Mouse (Mus musculus) CH12.LX (cell line): ENCODE data around the gene Med24. TPM values are rescaled to one million over a fixed set of nuclear protein-coding genes. Genes with fewer than 3 reads are reported as not detected.

Experiments used
- DNase-seq: peaks from one replicate; pipeline ENCODE4 v3.0.0-alpha.2; 2013; ENCODE audit errors: extremely low read depth
- H3K27ac ChIP-seq: 2 replicates; pipeline ENCODE4 v1.5.1; 2012; ENCODE audit warnings: low read depth, mild to moderate bottlenecking, control low read depth, moderate library complexity; ENCODE audit not compliant: insufficient read depth
- H3K27me3 ChIP-seq: replicated peaks from 2 replicates; pipeline ENCODE3; 2012; ENCODE audit warnings: inconsistent platforms
- H3K36me3 ChIP-seq, 2 experiments: replicated peaks in 1 of 2; 2 replicates each; pipeline versions ENCODE3 to v1.6.1; 2012; ENCODE audit warnings: inconsistent platforms in 1 of 2, low read length in 1 of 2, mild to moderate bottlenecking in 1 of 2, mixed read lengths in 1 of 2, moderate library complexity in 1 of 2; ENCODE audit not compliant: control insufficient read depth in 1 of 2, insufficient read depth in 1 of 2
- H3K4me1 ChIP-seq, 2 experiments: 2 replicates each; pipeline ENCODE4 v1.6.1; 2012; ENCODE audit warnings: inconsistent platforms in 1 of 2, moderate library complexity in 1 of 2; ENCODE audit not compliant: insufficient read depth in 2 of 2, control insufficient read depth in 1 of 2
- H3K4me2 ChIP-seq: 2 replicates; pipeline ENCODE4 v1.6.1; 2012; ENCODE audit warnings: low read depth, mild to moderate bottlenecking, control low read depth; ENCODE audit not compliant: poor library complexity, insufficient read depth, severe bottlenecking
- H3K4me3 ChIP-seq, 3 experiments: fragments of 150-350 bp in 1 of 3; sonication (generic) in 1 of 3; replicated peaks in 1 of 3; 2 replicates each; pipeline versions ENCODE3 to v1.5.1; 2011 to 2012; ENCODE audit warnings: low read depth in 2 of 3, low read length in 2 of 3, mild to moderate bottlenecking in 2 of 3, moderate library complexity in 2 of 3, control low read depth in 1 of 3, improper control_type of control experiment in 1 of 3, inconsistent platforms in 1 of 3, mixed read lengths in 1 of 3; ENCODE audit not compliant: poor library complexity in 1 of 3
- H3K79me2 ChIP-seq: replicated peaks from 2 replicates; pipeline ENCODE4 v1.6.1; 2012; ENCODE audit warnings: mild to moderate bottlenecking, moderate library complexity; ENCODE audit not compliant: control insufficient read depth, poor library complexity, insufficient read depth, severe bottlenecking; ENCODE audit errors: extremely low read depth
- H3K9ac ChIP-seq: 2 replicates; pipeline ENCODE4 v1.6.1; 2012; ENCODE audit warnings: low read depth, mild to moderate bottlenecking, control low read depth, moderate library complexity; ENCODE audit not compliant: insufficient read depth
- H3K9me3 ChIP-seq: replicated peaks from 2 replicates; pipeline ENCODE3; 2012; ENCODE audit warnings: low read length, inconsistent platforms, mixed read lengths
- CTCF ChIP-seq, 2 experiments: IDR thresholded peaks in 1 of 2; conservative IDR thresholded peaks in 1 of 2; 2 replicates each; pipeline ENCODE4 v1.5.1; 2011 to 2012; ENCODE audit warnings: low read depth in 2 of 2, low read length in 2 of 2, improper control_type of control experiment in 1 of 2, inconsistent platforms in 1 of 2, mild to moderate bottlenecking in 1 of 2, moderate library complexity in 1 of 2
- E2F4 ChIP-seq: IDR thresholded peaks from 2 replicates; pipeline ENCODE4 v1.6.1; 2011; ENCODE audit warnings: low read depth, low read length, improper control_type of control experiment; ENCODE audit not compliant: insufficient replicate concordance
- ELF1 ChIP-seq: IDR thresholded peaks from 2 replicates; pipeline ENCODE4 v1.6.1; 2014; ENCODE audit warnings: low read depth, mild to moderate bottlenecking, inconsistent platforms, low read length, improper control_type of control experiment
- GABPA ChIP-seq: IDR thresholded peaks from 2 replicates; pipeline ENCODE4 v1.6.1; 2012; ENCODE audit warnings: low read depth, low read length, improper control_type of control experiment, inconsistent platforms; ENCODE audit not compliant: insufficient replicate concordance
- HCFC1 ChIP-seq: IDR thresholded peaks from 2 replicates; pipeline ENCODE4 v1.6.1; 2012; ENCODE audit warnings: low read depth, mild to moderate bottlenecking, inconsistent platforms, low read length, improper control_type of control experiment
- IRF4 ChIP-seq: IDR thresholded peaks from 2 replicates; pipeline ENCODE4 v1.6.1; 2014; ENCODE audit warnings: low read depth, mild to moderate bottlenecking, inconsistent platforms, low read length, improper control_type of control experiment
- KAT2A ChIP-seq: IDR thresholded peaks from 2 replicates; pipeline ENCODE4 v1.6.1; 2012; ENCODE audit warnings: low read length, improper control_type of control experiment, inconsistent platforms; ENCODE audit not compliant: insufficient replicate concordance
- MAFK ChIP-seq: IDR thresholded peaks from 2 replicates; pipeline ENCODE4 v1.6.1; 2011; ENCODE audit warnings: low read length, improper control_type of control experiment; ENCODE audit not compliant: insufficient replicate concordance
- MAX ChIP-seq: IDR thresholded peaks from 2 replicates; pipeline ENCODE4 v1.6.1; 2011; ENCODE audit warnings: low read length, improper control_type of control experiment
- MAZ ChIP-seq: IDR thresholded peaks from 2 replicates; pipeline ENCODE4 v1.6.1; 2012; ENCODE audit warnings: low read depth, mild to moderate bottlenecking, inconsistent platforms, low read length, improper control_type of control experiment, moderate library complexity
- MEF2A ChIP-seq: IDR thresholded peaks from 2 replicates; pipeline ENCODE4 v1.6.1; 2014; ENCODE audit warnings: low read depth, mild to moderate bottlenecking, inconsistent platforms, low read length, improper control_type of control experiment, borderline replicate concordance
- MXI1 ChIP-seq: IDR thresholded peaks from 2 replicates; pipeline ENCODE4 v1.6.1; 2011; ENCODE audit warnings: mild to moderate bottlenecking, low read depth, low read length, improper control_type of control experiment
- NELFE ChIP-seq: IDR thresholded peaks from 2 replicates; pipeline ENCODE4 v1.6.1; 2011; ENCODE audit warnings: low read depth, low read length, improper control_type of control experiment
- PAX5 ChIP-seq: IDR thresholded peaks from 2 replicates; pipeline ENCODE4 v1.6.1; 2012; ENCODE audit warnings: low read length, inconsistent platforms, mixed read lengths
- POLR2AphosphoS2 ChIP-seq: IDR thresholded peaks from 2 replicates; pipeline ENCODE4 v1.6.1; 2011; ENCODE audit warnings: low read depth, low read length, improper control_type of control experiment
- RAD21 ChIP-seq: IDR thresholded peaks from 2 replicates; pipeline ENCODE4 v1.6.1; 2011; ENCODE audit warnings: low read depth, mild to moderate bottlenecking, low read length, improper control_type of control experiment, moderate library complexity
- RCOR1 ChIP-seq: conservative IDR thresholded peaks from 2 replicates; pipeline ENCODE4 v1.6.1; 2012; ENCODE audit warnings: low read depth, mild to moderate bottlenecking, inconsistent platforms, low read length, improper control_type of control experiment
- SIN3A ChIP-seq: IDR thresholded peaks from 2 replicates; pipeline ENCODE4 v1.6.1; 2012; ENCODE audit warnings: low read length, improper control_type of control experiment, inconsistent platforms
- USF1 ChIP-seq: IDR thresholded peaks from 2 replicates; pipeline ENCODE4 v1.6.1; 2014; ENCODE audit warnings: low read depth, mild to moderate bottlenecking, inconsistent platforms, low read length, improper control_type of control experiment
- USF2 ChIP-seq: conservative IDR thresholded peaks from 2 replicates; pipeline ENCODE4 v1.6.1; 2011; ENCODE audit warnings: low read depth, low read length, improper control_type of control experiment
- dilution Hi-C: fragments of 300-500 bp; cut with MboI; formaldehyde crosslinking; loops from 2 replicates; pipeline ENCODE4 v1.14.3; 2020; ENCODE audit warnings: low sequenced_read_pairs; ENCODE audit not compliant: extremely low pct_unique_long_range_greater_than_20kb, extremely low pct_ligation_motif_present
- in situ Hi-C: fragments of 300-500 bp; cut with MboI; formaldehyde crosslinking; loops from 3 replicates; pipeline ENCODE4 v1.14.3; 2019; ENCODE audit warnings: low sequenced_read_pairs, low pct_ligation_motif_present, low pct_unique_long_range_greater_than_20kb, mixed read lengths
- polyA plus RNA-seq: library from polyadenylated mRNA; unstranded; fragments of >175 nt; gene quantifications from 2 replicates; pipeline ENCODE4 v1.2.1, GENCODE M21; 2012; ENCODE audit warnings: low read depth; ENCODE audit not compliant: insufficient read length
- total RNA-seq, 2 experiments: library from RNA; depleted of rRNA; stranded (reverse); fragments of 300-350 nt in 1 of 2; fragments of >200 nt in 1 of 2; gene quantifications; 2 replicates each; pipeline ENCODE4 v1.2.3; 2012 to 2014

Gene Med24
- total and polyA plus RNA-seq, 3 experiments: 30.9 to 78.8 (median 48.6) TPM

- H3K9me3 ChIP-seq: no peaks in the 10 kb centered on the region
- H3K9ac ChIP-seq: no peak overlapping the region
- no peaks in the 10 kb centered on the region for H3K79me2 ChIP-seq
- DNase-seq: no peak
- no peaks in the 10 kb centered on the region for H3K36me3 ChIP-seq
- H3K4me1 ChIP-seq: peaks cover 39 to 60% of the 10 kb centered on the region in 2 experiments
- peaks cover 29% of the 10 kb centered on the region for H3K27me3 ChIP-seq
- no peak overlapping the region for H3K4me3 ChIP-seq
- H3K4me2 ChIP-seq: no peak overlapping the region; the same call in 1 of the 2 replicates
- H3K27ac ChIP-seq: no peak overlapping the region
- in situ Hi-C loops: loop anchor here (5.0 kb wide), 1 partner anchor 34 kb away; no protein-coding TSS in a partner anchor
- dilution Hi-C loops: no loop called here
- TF ChIP-seq NELFE (no peak), USF2 (no peak), USF1 (no peak), RCOR1 (no peak), MEF2A (no peak), MXI1 (no peak)
Measured at GRCm38 (mm10) chr11:98748506-98749416, 19.5 kb upstream of the Med24 start.

- peaks cover 37% of the 10 kb centered on the region for H3K27me3 ChIP-seq
- no peak overlapping the region for H3K4me3 ChIP-seq
- no peak for TF ChIP-seq MAZ
- dilution Hi-C loops (no loop called here), in situ Hi-C loops (loop anchor here (5.0 kb wide), 1 partner anchor 34 kb away; no protein-coding TSS in a partner anchor)
- DNase-seq: no peak
- H3K9me3 ChIP-seq: no peaks in the 10 kb centered on the region
- H3K79me2 ChIP-seq: no peaks in the 10 kb centered on the region
- H3K27ac ChIP-seq: no peak overlapping the region
- no peak overlapping the region for H3K9ac ChIP-seq
- peaks cover 38 to 51% of the 10 kb centered on the region in 2 experiments for H3K4me1 ChIP-seq
- H3K4me2 ChIP-seq: no peak overlapping the region
- no peaks in the 10 kb centered on the region for H3K36me3 ChIP-seq
Measured at GRCm38 (mm10) chr11:98747804-98748505, 18.7 kb upstream of the Med24 start.

DNA sequence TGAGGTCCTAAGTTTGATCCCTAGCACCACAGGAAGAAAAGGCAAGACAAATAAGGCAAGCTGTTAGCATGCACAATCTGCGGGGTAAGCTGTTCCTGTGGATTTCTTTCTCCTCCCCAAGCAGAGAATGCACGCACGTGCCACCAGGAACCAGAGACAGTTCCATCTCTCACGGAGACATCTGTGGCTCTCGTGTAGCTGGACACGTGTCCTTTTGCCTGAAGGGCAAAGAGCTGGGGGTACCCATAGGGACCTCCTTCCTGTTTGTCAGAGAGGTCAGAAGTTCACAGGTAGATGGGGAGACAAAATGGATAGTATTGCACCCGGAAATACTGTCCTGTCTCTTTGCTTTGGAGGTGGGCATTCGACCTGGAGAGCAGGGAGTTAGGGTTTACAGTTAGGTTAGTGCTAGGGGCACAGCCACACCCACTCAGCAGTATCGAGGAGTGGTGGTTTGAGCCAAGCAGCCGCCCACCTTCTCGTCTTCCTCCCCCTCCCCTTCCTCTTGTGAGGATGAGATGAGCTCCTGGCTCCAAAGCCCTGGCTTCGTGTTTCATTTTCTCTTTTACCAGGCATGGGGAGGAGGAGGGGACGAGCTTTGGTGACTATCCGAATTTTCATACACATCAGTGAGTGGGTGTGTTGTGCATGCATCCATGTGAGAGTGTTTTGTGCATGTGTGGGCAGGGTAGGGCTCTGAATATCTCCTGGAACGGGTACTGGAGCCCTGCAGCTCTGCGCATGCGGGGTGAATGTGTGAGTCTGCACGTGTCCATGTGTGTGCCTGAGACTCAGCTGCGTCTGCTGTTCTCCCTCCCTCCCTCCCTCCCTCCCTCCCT lies 17.8 kb upstream of the Med24 start:
- Histone ChIP-seq H3K4me1 (peaks cover 35 to 44% of the 10 kb centered on the region in 2 experiments), H3K4me3 (peak overlapping the region in 1 of 3 experiments; percentile 17), H3K4me2 (peak overlapping the region; percentile 59), H3K27me3 (peaks cover 45% of the 10 kb centered on the region), H3K9ac (no peak overlapping the region), H3K27ac (no peak overlapping the region), H3K36me3 (no peaks in the 10 kb centered on the region), H3K9me3 (no peaks in the 10 kb centered on the region), H3K79me2 (no peaks in the 10 kb centered on the region)
- no peak for DNase-seq
- dilution Hi-C loops (no loop called here), in situ Hi-C loops (loop anchor here (5.0 kb wide), 1 partner anchor 35 kb away; no protein-coding TSS in a partner anchor)
- TF ChIP-seq MAFK (no peak), ELF1 (0 out of 2 replicates have a peak, but pooled peaks have one; percentile 19), RCOR1 (no peak), SIN3A (no peak), MAX (peak; percentile 62), KAT2A (no peak), HCFC1 (no peak), GABPA (no peak), IRF4 (no peak), MEF2A (no peak), CTCF (conservative IDR thresholded peaks at IDR 0.05 in 1 of 2, IDR thresholded peaks at IDR 0.05 in 1 of 2; ENCODE audit: low read depth in 2 of 2, low read length in 2 of 2) (no peak), NELFE (no peak), E2F4 (no peak), PAX5 (no peak), RAD21 (no peak), POLR2AphosphoS2 (no peak)
